Mouse (Mus musculus): ENCODE results near the gene Tnpo1. TPM values are rescaled to one million over a fixed set of nuclear protein-coding genes. Genes with fewer than 3 reads are reported as not detected.
A peak's percentile ranks its signal among the peaks of the same experiment; 100 is the strongest.

The Tnpo1 gene
- polyA plus RNA-seq, 1 experiment from 2014 or later: 40.3 TPM

- Histone ChIP-seq H3K9me3 (ENCODE audit: control insufficient read depth, low read length) (no peaks in the 10 kb centered on the region), H3K4me3 (ENCODE audit: low read depth, low read length) (no peak overlapping the region), H3K4me2 (ENCODE audit: low read depth, low read length) (no peak overlapping the region), H3K27me3 (replicated peaks; ENCODE audit: control insufficient read depth, insufficient read depth, low read length) (no peaks in the 10 kb centered on the region), H3K27ac (replicated peaks; ENCODE audit: low read depth, low read length) (no peak overlapping the region), H3K9ac (ENCODE audit: low read depth, low read length) (no peak overlapping the region), H3K36me3 (ENCODE audit: control insufficient read depth, insufficient read depth, low read length) (peaks cover 31% of the 10 kb centered on the region), H3K4me1 (ENCODE audit: control insufficient read depth, insufficient read depth, low read length) (0 out of 2 replicates have a peak, but pooled peaks cover 4% of the 10 kb centered on the region)
- 93% methylated on average over 7 of the region's 7 CpGs for WGBS
- ATAC-seq (ENCODE audit: low read depth): no peak
- no peak for DNase-seq (ENCODE audit: low spot score)
Measured at GRCm38 (mm10) chr13:98921276-98921675, 4.9 kb downstream of the Tnpo1 start.

DNA sequence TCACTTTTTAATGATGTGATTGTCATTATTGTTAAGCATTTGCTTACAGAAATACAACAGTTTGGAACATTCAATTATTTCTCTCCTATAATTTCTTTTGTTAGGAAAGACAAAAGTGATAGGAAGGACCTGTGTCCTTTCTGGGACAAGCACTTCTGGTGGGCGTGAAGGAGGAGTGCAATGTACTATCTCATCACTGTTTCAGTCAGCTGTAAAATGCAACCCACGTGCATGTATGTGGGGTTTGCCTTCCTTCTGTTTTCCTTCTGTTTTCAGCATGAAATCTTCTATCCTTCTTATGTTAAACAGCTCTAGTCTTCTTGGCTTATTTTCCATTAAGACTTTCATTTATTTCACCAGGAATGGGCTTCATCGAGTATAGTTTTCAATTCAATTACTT is 5.9 kb downstream of the Tnpo1 start:
- no peak for ATAC-seq (ENCODE audit: low read depth)
- WGBS: 63% methylated on average over 3 of the region's 3 CpGs

GRCm38 (mm10) chr13:98919695-98920094 is 6.5 kb downstream of the Tnpo1 start:
- WGBS: 91% methylated on average over 8 of the region's 8 CpGs

More for the DNA sequence above, 5.9 kb downstream of the Tnpo1 start:
- H3K4me2 ChIP-seq (ENCODE audit: low read depth, low read length): no peak overlapping the region
- DNase-seq (ENCODE audit: low spot score): no peak
- no peak overlapping the region for H3K9ac ChIP-seq (ENCODE audit: low read depth, low read length)
- H3K27ac ChIP-seq (replicated peaks; ENCODE audit: low read depth, low read length): no peak overlapping the region
- no peaks in the 10 kb centered on the region for H3K9me3 ChIP-seq (ENCODE audit: control insufficient read depth, low read length)
- H3K36me3 ChIP-seq (ENCODE audit: control insufficient read depth, insufficient read depth, low read length): peaks cover 31% of the 10 kb centered on the region
- H3K4me1 ChIP-seq (ENCODE audit: control insufficient read depth, insufficient read depth, low read length): 0 out of 2 replicates have a peak, but pooled peaks cover 7% of the 10 kb centered on the region
- no peaks in the 10 kb centered on the region for H3K27me3 ChIP-seq (replicated peaks; ENCODE audit: control insufficient read depth, insufficient read depth, low read length)
- no peak overlapping the region for H3K4me3 ChIP-seq (ENCODE audit: low read depth, low read length)

DNA sequence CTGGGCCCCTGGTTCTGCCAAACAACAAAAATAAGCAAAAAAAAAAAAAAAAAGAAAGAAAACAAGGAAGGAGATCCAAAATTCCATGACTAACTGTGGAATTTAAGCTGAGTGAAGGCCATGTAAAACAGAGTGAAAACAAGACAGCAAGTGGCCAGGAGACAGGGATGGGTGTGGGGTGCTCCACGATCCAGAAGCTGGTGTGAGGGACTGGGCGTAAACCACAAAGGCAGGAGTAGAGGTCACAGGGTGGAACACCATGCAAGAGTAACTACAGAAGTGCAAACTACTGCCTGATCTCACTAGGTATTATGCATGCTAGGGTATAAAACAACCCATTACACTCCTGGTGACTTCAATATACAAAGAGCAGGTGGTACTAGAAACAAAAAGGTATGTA is 8.3 kb downstream of the Tnpo1 start:
- no peak overlapping the region for H3K27ac ChIP-seq (replicated peaks; ENCODE audit: low read depth, low read length)
- ATAC-seq (ENCODE audit: low read depth) (no peak), DNase-seq (ENCODE audit: low spot score) (no peak)
- H3K36me3 ChIP-seq (ENCODE audit: control insufficient read depth, insufficient read depth, low read length): peaks cover 29% of the 10 kb centered on the region
- no peaks in the 10 kb centered on the region for H3K27me3 ChIP-seq (replicated peaks; ENCODE audit: control insufficient read depth, insufficient read depth, low read length)
- no peak overlapping the region for H3K9ac ChIP-seq (ENCODE audit: low read depth, low read length)
- H3K9me3 ChIP-seq (ENCODE audit: control insufficient read depth, low read length): no peaks in the 10 kb centered on the region
- H3K4me1 ChIP-seq (ENCODE audit: control insufficient read depth, insufficient read depth, low read length): peaks cover 16% of the 10 kb centered on the region
- no peak overlapping the region for H3K4me3 ChIP-seq (ENCODE audit: low read depth, low read length)
- 86% methylated on average over 2 of the region's 2 CpGs for WGBS
- no peak overlapping the region for H3K4me2 ChIP-seq (ENCODE audit: low read depth, low read length)

More at GRCm38 (mm10) chr13:98919695-98920094, 6.5 kb downstream of the Tnpo1 start:
- H3K27ac ChIP-seq (replicated peaks; ENCODE audit: low read depth, low read length): no peak overlapping the region
- H3K4me3 ChIP-seq (ENCODE audit: low read depth, low read length): no peak overlapping the region
- 0 out of 2 replicates have a peak, but pooled peaks cover 7% of the 10 kb centered on the region for H3K4me1 ChIP-seq (ENCODE audit: control insufficient read depth, insufficient read depth, low read length)
- ATAC-seq (ENCODE audit: low read depth) (no peak), DNase-seq (ENCODE audit: low spot score) (no peak)
- no peak overlapping the region for H3K4me2 ChIP-seq (ENCODE audit: low read depth, low read length)
- H3K9me3 ChIP-seq (ENCODE audit: control insufficient read depth, low read length): no peaks in the 10 kb centered on the region
- no peak overlapping the region for H3K9ac ChIP-seq (ENCODE audit: low read depth, low read length)
- peaks cover 31% of the 10 kb centered on the region for H3K36me3 ChIP-seq (ENCODE audit: control insufficient read depth, insufficient read depth, low read length)
- H3K27me3 ChIP-seq (replicated peaks; ENCODE audit: control insufficient read depth, insufficient read depth, low read length): no peaks in the 10 kb centered on the region

- Histone ChIP-seq H3K4me3 (ENCODE audit: low read depth, low read length) (no peak overlapping the region), H3K4me2 (ENCODE audit: low read depth, low read length) (no peak overlapping the region), H3K36me3 (ENCODE audit: control insufficient read depth, insufficient read depth, low read length) (peaks cover 15% of the 10 kb centered on the region), H3K27ac (replicated peaks; ENCODE audit: low read depth, low read length) (no peak overlapping the region), H3K9me3 (ENCODE audit: control insufficient read depth, low read length) (no peaks in the 10 kb centered on the region), H3K27me3 (replicated peaks; ENCODE audit: control insufficient read depth, insufficient read depth, low read length) (no peaks in the 10 kb centered on the region), H3K9ac (ENCODE audit: low read depth, low read length) (no peak overlapping the region), H3K4me1 (ENCODE audit: control insufficient read depth, insufficient read depth, low read length) (peaks cover 15% of the 10 kb centered on the region)
- WGBS: 82% methylated on average over 4 of the region's 4 CpGs
- DNase-seq (ENCODE audit: low spot score) (no peak), ATAC-seq (ENCODE audit: low read depth) (no peak)
Measured at GRCm38 (mm10) chr13:98915591-98915990, 10.6 kb downstream of the Tnpo1 start.

DNA sequence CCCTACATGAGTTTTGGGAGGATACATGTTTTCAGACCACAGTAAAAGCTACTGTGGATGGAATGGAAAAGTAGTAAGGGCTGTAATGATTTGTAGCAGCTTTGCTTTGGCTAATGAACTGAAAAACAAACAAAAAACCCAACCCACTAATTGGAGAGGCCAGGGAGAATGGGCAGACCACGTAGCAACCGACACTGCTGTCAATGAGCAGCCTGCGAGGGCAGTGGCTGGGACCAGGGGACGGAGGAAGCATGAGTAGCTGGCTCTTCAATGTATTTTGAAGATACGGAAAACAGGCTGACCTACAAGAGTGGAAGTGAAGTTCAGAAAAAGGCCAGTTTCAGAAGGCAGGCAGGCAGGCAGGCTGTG is 11.4 kb downstream of the Tnpo1 start:
- Histone ChIP-seq H3K4me1 (ENCODE audit: control insufficient read depth, insufficient read depth, low read length) (peaks cover 21% of the 10 kb centered on the region), H3K4me2 (ENCODE audit: low read depth, low read length) (no peak overlapping the region), H3K36me3 (ENCODE audit: control insufficient read depth, insufficient read depth, low read length) (peaks cover 14% of the 10 kb centered on the region), H3K4me3 (ENCODE audit: low read depth, low read length) (no peak overlapping the region), H3K27ac (replicated peaks; ENCODE audit: low read depth, low read length) (0 out of 2 replicates have a peak overlapping the region, but pooled peaks have one; percentile 23), H3K27me3 (replicated peaks; ENCODE audit: control insufficient read depth, insufficient read depth, low read length) (no peaks in the 10 kb centered on the region), H3K9ac (ENCODE audit: low read depth, low read length) (no peak overlapping the region), H3K9me3 (ENCODE audit: control insufficient read depth, low read length) (no peaks in the 10 kb centered on the region)
- ATAC-seq (ENCODE audit: low read depth) (no peak), DNase-seq (ENCODE audit: low spot score) (no peak)
- 64% methylated on average over 5 of the region's 5 CpGs for WGBS

DNA sequence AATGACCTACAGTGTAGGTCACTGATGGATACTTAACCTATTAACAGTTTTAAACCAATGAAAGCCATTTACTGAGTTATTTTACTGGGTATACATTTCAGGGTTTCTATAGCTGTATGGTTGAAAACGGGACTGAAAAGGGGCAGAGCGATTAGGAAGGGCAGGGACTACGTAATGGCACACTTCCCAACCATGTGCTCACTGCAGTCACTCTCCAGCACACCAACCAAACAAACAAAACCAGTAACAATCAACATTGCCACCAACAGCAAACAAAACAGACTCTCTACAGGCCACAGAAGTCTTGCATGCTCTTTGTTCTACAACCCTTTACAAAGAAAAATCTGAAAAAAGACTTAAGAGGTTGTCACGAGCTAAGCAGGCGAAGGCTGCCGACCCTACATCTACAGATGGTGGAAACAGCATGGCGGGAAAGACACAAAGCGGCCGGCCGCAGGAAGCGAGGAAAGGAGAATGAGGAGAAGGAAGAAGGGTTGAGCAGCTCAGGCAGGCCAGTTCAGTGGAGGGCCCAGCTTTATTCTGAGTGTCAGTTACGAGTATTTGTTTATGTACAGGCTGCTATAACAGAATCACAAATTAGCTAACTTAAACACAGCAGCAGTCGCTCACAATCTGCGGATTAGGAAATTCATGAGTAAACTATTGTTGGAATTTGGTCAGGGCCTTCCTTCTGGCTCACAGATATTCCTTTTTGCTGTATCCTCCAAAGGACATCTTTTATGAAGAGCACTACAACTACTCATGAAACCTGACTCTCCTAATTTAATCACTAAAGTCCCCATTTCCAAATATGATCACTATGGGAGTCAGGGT is 12.0 kb downstream of the Tnpo1 start:
- peaks cover 25% of the 10 kb centered on the region for H3K4me1 ChIP-seq (ENCODE audit: control insufficient read depth, insufficient read depth, low read length)

DNA sequence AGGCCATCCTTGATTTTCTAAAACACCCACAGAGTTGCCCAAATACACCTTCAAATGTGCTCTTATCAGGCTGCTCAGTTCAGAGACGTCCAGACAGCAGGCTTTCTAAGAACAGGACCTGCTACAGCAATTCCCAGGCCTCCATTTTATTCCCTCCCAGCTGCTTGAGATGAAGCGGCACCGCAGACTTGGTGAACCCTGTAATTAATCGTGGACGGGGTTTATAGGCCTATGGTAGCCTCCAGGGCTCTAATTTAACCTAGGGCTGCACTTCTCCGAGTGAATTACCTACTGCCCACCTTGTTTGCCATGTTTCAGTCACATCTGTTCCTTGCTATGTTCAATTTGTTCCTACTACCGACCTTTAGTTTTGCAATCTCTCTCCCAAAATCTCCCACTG is 13.0 kb downstream of the Tnpo1 start:
- no peak overlapping the region for H3K4me2 ChIP-seq (ENCODE audit: low read depth, low read length)
- no peaks in the 10 kb centered on the region for H3K9me3 ChIP-seq (ENCODE audit: control insufficient read depth, low read length)
- H3K27me3 ChIP-seq (replicated peaks; ENCODE audit: control insufficient read depth, insufficient read depth, low read length): no peaks in the 10 kb centered on the region
- peaks cover 4% of the 10 kb centered on the region for H3K36me3 ChIP-seq (ENCODE audit: control insufficient read depth, insufficient read depth, low read length)
- ATAC-seq (ENCODE audit: low read depth) (no peak), DNase-seq (ENCODE audit: low spot score) (no peak)
- H3K4me1 ChIP-seq (ENCODE audit: control insufficient read depth, insufficient read depth, low read length): peaks cover 25% of the 10 kb centered on the region
- H3K9ac ChIP-seq (ENCODE audit: low read depth, low read length): no peak overlapping the region
- no peak overlapping the region for H3K4me3 ChIP-seq (ENCODE audit: low read depth, low read length)
- WGBS: 41% methylated on average over 7 of the region's 7 CpGs
- H3K27ac ChIP-seq (replicated peaks; ENCODE audit: low read depth, low read length): no peak overlapping the region

More for the DNA sequence above, 12.0 kb downstream of the Tnpo1 start:
- DNase-seq (ENCODE audit: low spot score) (no peak), ATAC-seq (ENCODE audit: low read depth) (no peak)
- Histone ChIP-seq H3K4me2 (ENCODE audit: low read depth, low read length) (no peak overlapping the region), H3K27ac (replicated peaks; ENCODE audit: low read depth, low read length) (no peak overlapping the region), H3K36me3 (ENCODE audit: control insufficient read depth, insufficient read depth, low read length) (peaks cover 8% of the 10 kb centered on the region), H3K27me3 (replicated peaks; ENCODE audit: control insufficient read depth, insufficient read depth, low read length) (no peaks in the 10 kb centered on the region), H3K4me3 (ENCODE audit: low read depth, low read length) (no peak overlapping the region), H3K9ac (ENCODE audit: low read depth, low read length) (no peak overlapping the region), H3K9me3 (ENCODE audit: control insufficient read depth, low read length) (no peaks in the 10 kb centered on the region)
- 77% methylated on average over 14 of the region's 14 CpGs for WGBS

DNA sequence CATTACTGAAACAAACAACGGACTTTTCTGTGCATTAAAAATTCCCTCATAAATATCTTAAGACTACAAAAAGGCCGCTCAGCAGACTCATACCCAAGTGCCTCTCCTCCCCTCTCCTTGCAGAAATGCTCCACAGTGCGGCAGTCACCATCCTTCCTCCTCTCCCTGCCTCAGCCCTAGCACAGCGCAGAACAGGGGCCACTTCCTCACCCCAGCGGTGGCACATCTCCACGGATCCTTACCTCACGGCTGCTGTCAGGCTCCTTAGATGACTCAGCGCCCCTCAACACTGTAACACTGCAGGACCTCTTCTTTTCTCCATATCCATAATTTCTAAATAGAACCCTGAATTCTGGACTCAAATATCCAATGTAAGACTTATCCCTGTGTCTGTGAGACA is 13.6 kb downstream of the Tnpo1 start:
- Histone ChIP-seq H3K27ac (replicated peaks; ENCODE audit: low read depth, low read length) (no peak overlapping the region), H3K9ac (ENCODE audit: low read depth, low read length) (no peak overlapping the region), H3K4me2 (ENCODE audit: low read depth, low read length) (no peak overlapping the region), H3K27me3 (replicated peaks; ENCODE audit: control insufficient read depth, insufficient read depth, low read length) (no peaks in the 10 kb centered on the region), H3K4me1 (ENCODE audit: control insufficient read depth, insufficient read depth, low read length) (peaks cover 25% of the 10 kb centered on the region), H3K36me3 (ENCODE audit: control insufficient read depth, insufficient read depth, low read length) (peaks cover 4% of the 10 kb centered on the region; the same call in 1 of the 2 replicates), H3K4me3 (ENCODE audit: low read depth, low read length) (no peak overlapping the region), H3K9me3 (ENCODE audit: control insufficient read depth, low read length) (no peaks in the 10 kb centered on the region)
- 69% methylated on average over 8 of the region's 8 CpGs for WGBS
- DNase-seq (ENCODE audit: low spot score) (no peak), ATAC-seq (ENCODE audit: low read depth) (no peak)

All from embryonic facial prominence, embryonic 14.5 days (tissue).